Mouse (Mus musculus): ENCODE results near the gene Vmn1r185. TPM values are rescaled to one million over a fixed set of nuclear protein-coding genes. Genes with fewer than 3 reads are reported as not detected.
"Not testable (repeated sequence)": the region's sequence is repeated elsewhere in the genome, so short reads cannot be mapped to it uniquely, and the experiment has no call there.

Vmn1r185 gene
- polyA plus RNA-seq (2015; fragmentation: Nextera tagmentation; extraction: Ambion mirVana) = not detected in 2 replicates

- H3K9me3 ChIP-seq; H3K27me3 ChIP-seq; ATAC-seq (ENCODE audit: insufficient number of reproducible peaks, insufficient read depth, low FRiP score, low TSS enrichment, low read depth); H3K4me1 ChIP-seq; H3K27ac ChIP-seq; H3K9ac ChIP-seq; H3K36me3 ChIP-seq; H3K4me2 ChIP-seq; H3K4me3 ChIP-seq: not testable (repeated sequence)
- 62% methylated on average over 1 of the region's 1 CpGs for WGBS
Observed at GRCm38 (mm10) chr7:26618364-26618763, at the start of gene Vmn1r185. Vmn1r185 (minus strand) TSS chr7:26618464.

GRCm38 (mm10) chr7:26667466-26667865, 49.2 kb upstream of the Vmn1r185 start:
- H3K4me1 ChIP-seq; H3K4me3 ChIP-seq; H3K27ac ChIP-seq; H3K4me2 ChIP-seq; H3K36me3 ChIP-seq; H3K27me3 ChIP-seq; ATAC-seq (ENCODE audit: insufficient number of reproducible peaks, insufficient read depth, low FRiP score, low TSS enrichment, low read depth); H3K9ac ChIP-seq; H3K9me3 ChIP-seq: not testable (repeated sequence)
- WGBS = 29% methylated on average over 2 of the region's 2 CpGs

GRCm38 (mm10) chr7:26666011-26666410, 47.7 kb upstream of the Vmn1r185 start:
- no peaks in the 10 kb centered on the region for H3K27me3 ChIP-seq
- no peak overlapping the region for H3K27ac ChIP-seq
- H3K9me3 ChIP-seq = peaks cover 12% of the 10 kb centered on the region
- H3K9ac ChIP-seq = no peak overlapping the region
- H3K4me1 ChIP-seq = no peaks in the 10 kb centered on the region
- H3K4me2 ChIP-seq = no peak overlapping the region
- no peak overlapping the region for H3K4me3 ChIP-seq
- WGBS = 79% methylated on average over 5 of the region's 5 CpGs
- ATAC-seq (ENCODE audit: insufficient number of reproducible peaks, insufficient read depth, low FRiP score, low TSS enrichment, low read depth) = no peak
- no peaks in the 10 kb centered on the region for H3K36me3 ChIP-seq

- H3K4me3 ChIP-seq = no peak overlapping the region
- no peaks in the 10 kb centered on the region for H3K27me3 ChIP-seq
- no peaks in the 10 kb centered on the region for H3K4me1 ChIP-seq
- WGBS = 74% methylated on average over 1 of the region's 1 CpGs
- peaks cover 3% of the 10 kb centered on the region; the same call in 1 of the 2 replicates for H3K9me3 ChIP-seq
- H3K4me2 ChIP-seq = no peak overlapping the region
- no peak for ATAC-seq (ENCODE audit: insufficient number of reproducible peaks, insufficient read depth, low FRiP score, low TSS enrichment, low read depth)
- H3K27ac ChIP-seq = no peak overlapping the region
- H3K9ac ChIP-seq = no peak overlapping the region
- H3K36me3 ChIP-seq = no peaks in the 10 kb centered on the region
Observed at GRCm38 (mm10) chr7:26589774-26590173, 28.5 kb downstream of the Vmn1r185 start.

GRCm38 (mm10) chr7:26589077-26589476, 29.2 kb downstream of the Vmn1r185 start:
- Histone ChIP-seq H3K4me3 (no peak overlapping the region), H3K27me3 (no peaks in the 10 kb centered on the region)

More at GRCm38 (mm10) chr7:26589077-26589476, 29.2 kb downstream of the Vmn1r185 start:
- no peak overlapping the region for H3K4me2 ChIP-seq
- H3K9ac ChIP-seq = no peak overlapping the region
- H3K4me1 ChIP-seq = no peaks in the 10 kb centered on the region
- H3K9me3 ChIP-seq = peaks cover 3% of the 10 kb centered on the region; the same call in 1 of the 2 replicates
- H3K27ac ChIP-seq = no peak overlapping the region
- H3K36me3 ChIP-seq = no peaks in the 10 kb centered on the region
- no peak for ATAC-seq (ENCODE audit: insufficient number of reproducible peaks, insufficient read depth, low FRiP score, low TSS enrichment, low read depth)

Other genes starting within 250 kb of the Vmn1r185 start
- not detected in 2 replicates for gene Nlrp9c, start 214.8 kb downstream of the Vmn1r185 start, polyA plus RNA-seq (2015; fragmentation: Nextera tagmentation; extraction: Ambion mirVana)
- gene Nlrp4a, start 183.4 kb downstream of the Vmn1r185 start, polyA plus RNA-seq (2015; fragmentation: Nextera tagmentation; extraction: Ambion mirVana) = not detected in 2 replicates
- not detected in 2 replicates for gene Nlrp9a, start 83.4 kb downstream of the Vmn1r185 start, polyA plus RNA-seq (2015; fragmentation: Nextera tagmentation; extraction: Ambion mirVana)
- not detected in 2 replicates for gene Cyp2b23, start 68.0 kb upstream of the Vmn1r185 start, polyA plus RNA-seq (2015; fragmentation: Nextera tagmentation; extraction: Ambion mirVana)
- gene Cyp2b19, start 138.7 kb upstream of the Vmn1r185 start, polyA plus RNA-seq (2015; fragmentation: Nextera tagmentation; extraction: Ambion mirVana) = 0.10 TPM in 1 of 2 replicates, not detected in the other
- gene Cyp2g1, start 190.4 kb upstream of the Vmn1r185 start, polyA plus RNA-seq (2015; fragmentation: Nextera tagmentation; extraction: Ambion mirVana) = 0.84 and 1.8 TPM in 2 replicates
- gene Cyp2a5, start 216.8 kb upstream of the Vmn1r185 start, polyA plus RNA-seq (2015; fragmentation: Nextera tagmentation; extraction: Ambion mirVana) = 0.56 and 0.70 TPM in 2 replicates

All from embryonic facial prominence, embryonic 13.5 days (tissue).